Mouse (Mus musculus) ES-Bruce4 (cell line): ENCODE measurements around the gene Mgarp.

ENCODE experiments used
- CTCF ChIP-seq: IDR thresholded peaks from one replicate; pipeline ENCODE4 v1.8.1; 2011; ENCODE audit warnings: low read depth, low read length
- EP300 ChIP-seq: IDR thresholded peaks from 2 replicates; pipeline ENCODE4 v1.6.1; 2011; ENCODE audit warnings: low read depth, low read length; ENCODE audit not compliant: insufficient read depth

GRCm38 (mm10) chr3:51412457-51412856 lies 15.9 kb upstream of the Mgarp start:
- TF ChIP-seq CTCF (no peak), EP300 (no peak)
